Mouse (Mus musculus) embryonic facial prominence, embryonic 13.5 days (tissue): ENCODE measurements around the gene Rpgrip1l. TPM values are rescaled to one million over a fixed set of nuclear protein-coding genes. Genes with fewer than 3 reads are reported as not detected.

Source experiments
- polyA plus RNA-seq: library from polyadenylated mRNA; unstranded; fragments of >200 nt; fragmentation: Nextera tagmentation; extraction: Ambion mirVana; gene quantifications from 2 replicates; pipeline ENCODE4 v1.2.1, GENCODE M21; 2015

Rpgrip1l gene
- polyA plus RNA-seq, 1 experiment from 2014 or later = 21.5 TPM

Other genes with a start within 250 kb of the Rpgrip1l start
- gene Rbl2, start 243.2 kb downstream of the Rpgrip1l start, polyA plus RNA-seq = 16.5 and 19.4 TPM in 2 replicates
- 54.2 and 58.2 TPM in 2 replicates for gene Aktip, start 113.3 kb downstream of the Rpgrip1l start, polyA plus RNA-seq
- gene Fto, start 263 bp upstream of the Rpgrip1l start, polyA plus RNA-seq = 107 and 111 TPM in 2 replicates